Mouse (Mus musculus): ENCODE data around the gene Lamtor1. TPM values are rescaled to one million over a fixed set of nuclear protein-coding genes. Genes with fewer than 3 reads are reported as not detected.

The Lamtor1 gene
- total and polyA plus RNA-seq, 3 experiments, result 68.6 to 107 (median 86.2) TPM

DNA sequence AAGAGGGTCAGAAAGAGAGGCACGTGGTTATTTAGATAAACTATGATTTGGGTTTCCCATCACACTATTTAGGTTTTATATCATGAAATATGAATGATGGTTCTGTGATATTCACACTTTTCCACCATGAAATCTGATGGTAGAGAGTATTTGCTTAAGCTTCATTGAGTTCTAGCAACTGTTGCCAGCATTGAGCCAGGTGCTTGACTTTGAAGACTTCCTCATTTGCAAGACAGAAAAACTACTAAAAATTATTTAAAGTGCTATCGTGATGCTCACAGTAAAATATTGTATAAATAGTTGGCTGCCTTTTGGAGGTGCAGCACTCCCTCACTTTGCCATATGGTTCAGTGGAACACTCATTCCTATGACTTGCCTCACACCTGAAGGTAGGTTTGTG is 49.6 kb downstream of the Lamtor1 start:
- Histone ChIP-seq H3K4me2 (ENCODE audit: insufficient read depth, low read depth, poor library complexity, severe bottlenecking) (no peak overlapping the region), H3K9ac (ENCODE audit: insufficient read depth, low read depth) (no peak overlapping the region), H3K79me2 (replicated peaks; ENCODE audit: control insufficient read depth, extremely low read depth, insufficient read depth, poor library complexity, severe bottlenecking) (peaks cover 4% of the 10 kb centered on the region), H3K9me3 (replicated peaks; ENCODE audit: low read length) (no peaks in the 10 kb centered on the region), H3K4me3 (replicated peaks in 1 of 3; ENCODE audit: low read depth in 2 of 3, low read length in 2 of 3, poor library complexity in 1 of 3) (no peak overlapping the region), H3K4me1 (ENCODE audit: control insufficient read depth in 1 of 2, insufficient read depth in 2 of 2) (peaks cover 0 to 23% of the 10 kb centered on the region in 2 experiments; a peak in 2 of 4 replicates), H3K27me3 (replicated peaks) (no peaks in the 10 kb centered on the region), H3K36me3 (replicated peaks in 1 of 2; ENCODE audit: control insufficient read depth in 1 of 2, insufficient read depth in 1 of 2, low read length in 1 of 2) (peaks cover 0 to 17% of the 10 kb centered on the region in 2 experiments), H3K27ac (ENCODE audit: insufficient read depth, low read depth) (no peak overlapping the region)
- DNase-seq (ENCODE audit: extremely low read depth), result no peak
- no peak for TF ChIP-seq MEF2A (IDR thresholded peaks at IDR 0.05; ENCODE audit: borderline replicate concordance, low read depth, low read length)
- TF ChIP-seq ZNF384 (IDR thresholded peaks at IDR 0.05; ENCODE audit: low read depth, low read length), result no peak
- no peak for TF ChIP-seq HCFC1 (IDR thresholded peaks at IDR 0.05; ENCODE audit: low read depth, low read length)
- TF ChIP-seq ETS1 (conservative IDR thresholded peaks at IDR 0.05; ENCODE audit: low read depth, low read length), result no peak
- in situ Hi-C loops (cut with MboI; ENCODE audit: low pct_ligation_motif_present, low pct_unique_long_range_greater_than_20kb, low sequenced_read_pairs), result no loop called here
- dilution Hi-C loops (cut with MboI; ENCODE audit: extremely low pct_ligation_motif_present, extremely low pct_unique_long_range_greater_than_20kb, low sequenced_read_pairs), result no loop called here

DNA sequence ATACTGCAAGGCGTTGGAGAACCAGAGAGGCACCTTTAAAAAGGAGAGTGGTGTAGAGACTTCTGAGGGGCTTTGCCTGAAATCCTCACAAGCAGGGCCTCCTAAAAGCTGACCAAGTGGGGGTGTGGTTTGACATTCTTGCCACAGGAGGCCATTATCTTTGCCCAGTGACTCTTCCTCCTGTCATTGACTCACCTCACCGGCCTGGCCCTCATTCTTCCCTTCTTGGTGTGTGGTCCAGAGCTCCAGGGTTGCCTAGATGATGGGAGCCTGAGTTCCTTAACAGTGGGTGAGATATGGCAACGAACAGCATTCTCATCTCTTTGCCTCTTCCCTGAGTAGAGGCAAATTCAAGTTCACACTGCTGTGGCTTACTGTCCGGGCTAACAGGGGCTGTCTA is 50.2 kb downstream of the Lamtor1 start:
- dilution Hi-C loops (cut with MboI; ENCODE audit: extremely low pct_ligation_motif_present, extremely low pct_unique_long_range_greater_than_20kb, low sequenced_read_pairs) (no loop called here), in situ Hi-C loops (cut with MboI; ENCODE audit: low pct_ligation_motif_present, low pct_unique_long_range_greater_than_20kb, low sequenced_read_pairs) (no loop called here)
- DNase-seq (ENCODE audit: extremely low read depth), result no peak
- TF ChIP-seq KAT2A (IDR thresholded peaks at IDR 0.05; ENCODE audit: insufficient replicate concordance, low read length), result no peak
- Histone ChIP-seq H3K4me2 (ENCODE audit: insufficient read depth, low read depth, poor library complexity, severe bottlenecking) (no peak overlapping the region), H3K4me1 (ENCODE audit: control insufficient read depth in 1 of 2, insufficient read depth in 2 of 2) (peaks cover 0 to 23% of the 10 kb centered on the region in 2 experiments; a peak in 2 of 4 replicates), H3K27me3 (replicated peaks) (no peaks in the 10 kb centered on the region), H3K4me3 (replicated peaks in 1 of 3; ENCODE audit: low read depth in 2 of 3, low read length in 2 of 3, poor library complexity in 1 of 3) (no peak overlapping the region), H3K27ac (ENCODE audit: insufficient read depth, low read depth) (no peak overlapping the region), H3K79me2 (replicated peaks; ENCODE audit: control insufficient read depth, extremely low read depth, insufficient read depth, poor library complexity, severe bottlenecking) (peaks cover 3% of the 10 kb centered on the region; the same call in 1 of the 2 replicates), H3K36me3 (replicated peaks in 1 of 2; ENCODE audit: control insufficient read depth in 1 of 2, insufficient read depth in 1 of 2, low read length in 1 of 2) (peaks cover 0 to 17% of the 10 kb centered on the region in 2 experiments), H3K9me3 (replicated peaks; ENCODE audit: low read length) (no peaks in the 10 kb centered on the region), H3K9ac (ENCODE audit: insufficient read depth, low read depth) (no peak overlapping the region)

GRCm38 (mm10) chr7:101956481-101956880 is 50.8 kb downstream of the Lamtor1 start:
- Histone ChIP-seq H3K4me1 (ENCODE audit: control insufficient read depth in 1 of 2, insufficient read depth in 2 of 2) (peaks cover 0 to 23% of the 10 kb centered on the region in 2 experiments; a peak in 2 of 4 replicates), H3K27ac (ENCODE audit: insufficient read depth, low read depth) (no peak overlapping the region), H3K79me2 (replicated peaks; ENCODE audit: control insufficient read depth, extremely low read depth, insufficient read depth, poor library complexity, severe bottlenecking) (peaks cover 3% of the 10 kb centered on the region; the same call in 1 of the 2 replicates), H3K9ac (ENCODE audit: insufficient read depth, low read depth) (no peak overlapping the region), H3K4me3 (replicated peaks in 1 of 3; ENCODE audit: low read depth in 2 of 3, low read length in 2 of 3, poor library complexity in 1 of 3) (no peak overlapping the region), H3K36me3 (replicated peaks in 1 of 2; ENCODE audit: control insufficient read depth in 1 of 2, insufficient read depth in 1 of 2, low read length in 1 of 2) (peaks cover 0 to 17% of the 10 kb centered on the region in 2 experiments), H3K9me3 (replicated peaks; ENCODE audit: low read length) (no peaks in the 10 kb centered on the region), H3K27me3 (replicated peaks) (no peaks in the 10 kb centered on the region), H3K4me2 (ENCODE audit: insufficient read depth, low read depth, poor library complexity, severe bottlenecking) (no peak overlapping the region)
- no peak for TF ChIP-seq TCF12 (IDR thresholded peaks at IDR 0.05; ENCODE audit: low read depth, low read length)
- no peak for TF ChIP-seq HCFC1 (IDR thresholded peaks at IDR 0.05; ENCODE audit: low read depth, low read length)
- TF ChIP-seq RCOR1 (conservative IDR thresholded peaks at IDR 0.05; ENCODE audit: low read depth, low read length), result no peak
- TF ChIP-seq TBP (conservative IDR thresholded peaks at IDR 0.05; ENCODE audit: low read depth, low read length), result no peak
- no peak for TF ChIP-seq RAD21 (IDR thresholded peaks at IDR 0.05; ENCODE audit: low read depth, low read length)
- TF ChIP-seq USF2 (conservative IDR thresholded peaks at IDR 0.05; ENCODE audit: low read depth, low read length), result no peak
- no peak for TF ChIP-seq PAX5 (IDR thresholded peaks at IDR 0.05; ENCODE audit: low read length)
- TF ChIP-seq MAZ (IDR thresholded peaks at IDR 0.05; ENCODE audit: low read depth, low read length), result no peak
- TF ChIP-seq UBTF (IDR thresholded peaks at IDR 0.05; ENCODE audit: low read depth, low read length), result no peak
- TF ChIP-seq POLR2AphosphoS2 (IDR thresholded peaks at IDR 0.05; ENCODE audit: low read depth, low read length), result no peak
- no peak for TF ChIP-seq JUN (IDR thresholded peaks at IDR 0.05; ENCODE audit: insufficient read depth, low read depth, low read length)
- TF ChIP-seq ZNF384 (IDR thresholded peaks at IDR 0.05; ENCODE audit: low read depth, low read length), result no peak
- no peak for TF ChIP-seq MYC (IDR thresholded peaks at IDR 0.05; ENCODE audit: low read depth, low read length)
- no peak for TF ChIP-seq ZKSCAN1 (IDR thresholded peaks at IDR 0.05; ENCODE audit: borderline replicate concordance, low read depth, low read length)
- TF ChIP-seq CTCF (conservative IDR thresholded peaks at IDR 0.05 in 1 of 2, IDR thresholded peaks at IDR 0.05 in 1 of 2; ENCODE audit: low read depth in 2 of 2, low read length in 2 of 2), result no peak
- no peak for TF ChIP-seq SMC3 (IDR thresholded peaks at IDR 0.05; ENCODE audit: low read depth, low read length)
- no peak for TF ChIP-seq MEF2A (IDR thresholded peaks at IDR 0.05; ENCODE audit: borderline replicate concordance, low read depth, low read length)
- no peak for TF ChIP-seq SIN3A (IDR thresholded peaks at IDR 0.05; ENCODE audit: low read length)
- DNase-seq (ENCODE audit: extremely low read depth), result no peak
- dilution Hi-C loops (cut with MboI; ENCODE audit: extremely low pct_ligation_motif_present, extremely low pct_unique_long_range_greater_than_20kb, low sequenced_read_pairs), result no loop called here
- in situ Hi-C loops (cut with MboI; ENCODE audit: low pct_ligation_motif_present, low pct_unique_long_range_greater_than_20kb, low sequenced_read_pairs), result no loop called here

Data from CH12.LX (cell line).